Mouse (Mus musculus): ENCODE results near the gene Hdc.
A peak's percentile ranks its signal among the peaks of the same experiment; 100 is the strongest.

Hdc gene

GRCm38 (mm10) chr2:126552357-126553290 is 66.5 kb downstream of the Hdc start, which contains the start of gene Slc27a2:
Gene Slc27a2 (plus strand): TSS chr2:126552407.
- DNase-seq (ENCODE audit: low spot score) = peak; percentile 52

GRCm38 (mm10) chr2:126551896-126552295 is 67.2 kb downstream of the Hdc start:
- no peak for DNase-seq (ENCODE audit: low spot score)

GRCm38 (mm10) chr2:126551244-126551890 is 67.7 kb downstream of the Hdc start:
- DNase-seq (ENCODE audit: low spot score) = no peak

GRCm38 (mm10) chr2:126549681-126550080 is 69.4 kb downstream of the Hdc start:
- DNase-seq (ENCODE audit: low spot score) = no peak

- no peak for DNase-seq (ENCODE audit: low spot score)
These were observed 72.7 kb downstream of the Hdc start for GRCm38 (mm10) chr2:126546392-126546791.

- DNase-seq (ENCODE audit: low spot score) = no peak
These were observed 73.8 kb downstream of the Hdc start for GRCm38 (mm10) chr2:126545297-126545696.

Measured in ovary, postnatal 36 days (tissue).